Mouse (Mus musculus): ENCODE results near the gene Cyp2f2. TPM values are rescaled to one million over a fixed set of nuclear protein-coding genes. Genes with fewer than 3 reads are reported as not detected.
A peak's percentile ranks its signal among the peaks of the same experiment; 100 is the strongest.

Cyp2f2 gene
- polyA plus RNA-seq, 1 experiment, result 0.34 TPM

- WGBS, result 57% methylated on average over 8 of the region's 8 CpGs
- Histone ChIP-seq H3K27me3 (ENCODE audit: control insufficient read depth, insufficient read depth, low read length) (no peaks in the 10 kb centered on the region), H3K27ac (ENCODE audit: insufficient read depth, low read length) (no peak overlapping the region), H3K36me3 (ENCODE audit: control insufficient read depth, insufficient read depth, low read length) (no peaks in the 10 kb centered on the region), H3K4me1 (ENCODE audit: control insufficient read depth, insufficient read depth, insufficient read length) (no peaks in the 10 kb centered on the region), H3K4me3 (ENCODE audit: extremely low read depth, insufficient read depth, insufficient read length) (no peak overlapping the region)
- no peak for DNase-seq (ENCODE audit: low read depth in 1 of 2, low spot score in 2 of 2)
- TF ChIP-seq POLR2A (IDR thresholded peaks at IDR 0.05; ENCODE audit: low read depth, low read length), result no peak
Measured at GRCm38 (mm10) chr7:27136410-27136996, 16.8 kb downstream of the Cyp2f2 start.

DNA sequence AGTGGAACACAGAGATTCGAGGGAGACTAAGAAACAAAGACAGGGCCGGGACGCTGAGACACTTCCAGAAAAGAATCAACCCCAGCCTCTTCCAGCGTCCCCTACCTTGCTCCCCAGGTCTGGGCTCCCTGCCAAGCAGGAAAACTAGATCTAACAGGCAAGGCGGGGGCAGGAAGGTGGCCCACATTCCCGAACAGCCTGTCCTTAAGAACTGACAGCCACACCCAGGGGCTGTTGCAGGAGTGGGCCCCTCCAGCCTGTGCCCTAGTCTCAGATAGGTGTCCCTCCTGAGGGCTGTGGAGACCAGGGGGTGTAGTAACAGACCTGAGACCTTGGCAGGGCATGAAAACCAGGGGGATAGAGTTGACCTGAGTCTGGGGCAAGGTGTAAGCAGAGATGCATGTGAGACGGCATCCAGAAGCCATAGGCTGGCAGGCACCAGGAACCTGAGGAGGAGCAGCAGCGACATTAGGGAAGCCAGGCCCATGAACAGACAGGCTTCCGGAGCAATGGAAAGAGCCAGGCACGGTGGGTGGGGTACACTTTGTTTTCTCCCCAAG is 33.6 kb downstream of the Cyp2f2 start, which contains the start of gene Cyp2t4:
Gene Cyp2t4 (plus strand): TSS at position 510 of the 560 bp plus-strand sequence.
- H3K4me1 ChIP-seq (ENCODE audit: control insufficient read depth, insufficient read depth, insufficient read length), result no peaks in the 10 kb centered on the region
- H3K36me3 ChIP-seq (ENCODE audit: control insufficient read depth, insufficient read depth, low read length), result peaks cover 6% of the 10 kb centered on the region
- H3K27ac ChIP-seq (ENCODE audit: insufficient read depth, low read length), result no peak within 1 kb of the TSS
- TF ChIP-seq CTCF (IDR thresholded peaks at IDR 0.05; ENCODE audit: extremely low read depth, insufficient read depth, insufficient read length, insufficient replicate concordance), result no peak
- no peak for TF ChIP-seq POLR2A (IDR thresholded peaks at IDR 0.05; ENCODE audit: low read depth, low read length)
- H3K4me3 ChIP-seq (ENCODE audit: extremely low read depth, insufficient read depth, insufficient read length), result no peak within 1 kb of the TSS
- WGBS, result 68% methylated on average over 10 of the region's 10 CpGs
- H3K27me3 ChIP-seq (ENCODE audit: control insufficient read depth, insufficient read depth, low read length), result no peaks in the 10 kb centered on the region
- no peak for DNase-seq (ENCODE audit: low read depth in 1 of 2, low spot score in 2 of 2)

DNA sequence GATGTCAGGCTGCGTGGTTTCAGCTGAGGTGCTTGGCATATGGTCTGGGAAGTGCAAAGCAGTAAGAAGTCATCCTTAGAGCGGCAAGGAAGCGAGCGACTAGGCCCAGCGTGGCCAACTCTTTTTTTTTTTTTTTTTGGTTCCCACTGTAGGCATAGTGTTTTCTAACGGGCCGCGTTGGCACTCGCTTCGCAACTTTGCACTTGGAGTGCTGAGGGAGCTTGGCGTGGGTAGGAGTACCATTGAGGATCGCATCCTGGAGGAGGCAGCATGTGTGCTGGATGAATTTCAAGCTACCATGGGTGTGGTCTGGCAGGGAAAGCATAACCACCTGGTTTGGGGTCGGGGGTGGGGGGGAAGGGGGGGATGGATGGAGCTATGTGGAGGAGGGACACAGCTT is 36.3 kb downstream of the Cyp2f2 start:
- TF ChIP-seq CTCF (IDR thresholded peaks at IDR 0.05; ENCODE audit: extremely low read depth, insufficient read depth, insufficient read length, insufficient replicate concordance) (no peak), POLR2A (IDR thresholded peaks at IDR 0.05; ENCODE audit: low read depth, low read length) (no peak)
- Histone ChIP-seq H3K4me1 (ENCODE audit: control insufficient read depth, insufficient read depth, insufficient read length) (peaks cover 5% of the 10 kb centered on the region; the same call in 1 of the 2 replicates), H3K27ac (ENCODE audit: insufficient read depth, low read length) (no peak overlapping the region), H3K4me3 (ENCODE audit: extremely low read depth, insufficient read depth, insufficient read length) (no peak overlapping the region), H3K36me3 (ENCODE audit: control insufficient read depth, insufficient read depth, low read length) (peaks cover 16% of the 10 kb centered on the region), H3K27me3 (ENCODE audit: control insufficient read depth, insufficient read depth, low read length) (no peaks in the 10 kb centered on the region)
- WGBS, result 89% methylated on average over 13 of the region's 13 CpGs
- no peak for DNase-seq (ENCODE audit: low read depth in 1 of 2, low spot score in 2 of 2)

GRCm38 (mm10) chr7:27158171-27158570 is 38.5 kb downstream of the Cyp2f2 start:
- TF ChIP-seq POLR2A (IDR thresholded peaks at IDR 0.05; ENCODE audit: low read depth, low read length), result no peak
- TF ChIP-seq CTCF (IDR thresholded peaks at IDR 0.05; ENCODE audit: extremely low read depth, insufficient read depth, insufficient read length, insufficient replicate concordance), result no peak
- Histone ChIP-seq H3K36me3 (ENCODE audit: control insufficient read depth, insufficient read depth, low read length) (peaks cover 18% of the 10 kb centered on the region), H3K4me3 (ENCODE audit: extremely low read depth, insufficient read depth, insufficient read length) (no peak overlapping the region), H3K27me3 (ENCODE audit: control insufficient read depth, insufficient read depth, low read length) (no peaks in the 10 kb centered on the region), H3K4me1 (ENCODE audit: control insufficient read depth, insufficient read depth, insufficient read length) (peaks cover 5% of the 10 kb centered on the region; the same call in 1 of the 2 replicates), H3K27ac (ENCODE audit: insufficient read depth, low read length) (no peak overlapping the region)
- WGBS, result 94% methylated on average over 9 of the region's 9 CpGs
- no peak for DNase-seq (ENCODE audit: low read depth in 1 of 2, low spot score in 2 of 2)

- H3K27me3 ChIP-seq (ENCODE audit: control insufficient read depth, insufficient read depth, low read length), result no peaks in the 10 kb centered on the region
- H3K36me3 ChIP-seq (ENCODE audit: control insufficient read depth, insufficient read depth, low read length), result peaks cover 18% of the 10 kb centered on the region
- no peak overlapping the region for H3K4me3 ChIP-seq (ENCODE audit: extremely low read depth, insufficient read depth, insufficient read length)
- H3K4me1 ChIP-seq (ENCODE audit: control insufficient read depth, insufficient read depth, insufficient read length), result peaks cover 11% of the 10 kb centered on the region; the same call in 1 of the 2 replicates
- H3K27ac ChIP-seq (ENCODE audit: insufficient read depth, low read length), result no peak overlapping the region
- 96% methylated on average over 6 of the region's 6 CpGs for WGBS
- no peak for DNase-seq (ENCODE audit: low read depth in 1 of 2, low spot score in 2 of 2)
- no peak for TF ChIP-seq POLR2A (IDR thresholded peaks at IDR 0.05; ENCODE audit: low read depth, low read length)
- no peak for TF ChIP-seq CTCF (IDR thresholded peaks at IDR 0.05; ENCODE audit: extremely low read depth, insufficient read depth, insufficient read length, insufficient replicate concordance)
Measured at GRCm38 (mm10) chr7:27159256-27159655, 39.5 kb downstream of the Cyp2f2 start.

DNA sequence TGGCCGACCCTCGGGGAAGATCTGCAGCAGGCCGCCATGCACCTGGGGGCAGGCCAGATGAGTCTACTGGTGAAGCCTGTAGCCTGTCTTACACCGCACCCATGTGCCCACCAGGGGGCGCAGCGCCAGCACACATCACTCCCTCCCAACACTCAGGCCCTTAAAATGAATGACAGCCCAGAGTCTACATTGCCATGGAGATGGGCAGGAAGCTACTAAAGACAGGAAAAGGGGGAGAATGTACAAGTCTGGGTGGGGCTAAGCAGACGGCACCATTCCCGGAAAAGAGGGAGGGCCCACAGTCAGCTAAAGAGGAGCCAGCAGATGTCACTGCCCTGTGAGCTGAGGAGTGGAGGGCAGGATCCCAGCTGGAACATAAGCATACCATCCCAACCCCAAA is 40.2 kb downstream of the Cyp2f2 start:
- no peaks in the 10 kb centered on the region for H3K27me3 ChIP-seq (ENCODE audit: control insufficient read depth, insufficient read depth, low read length)
- peak; percentile 68 to 83 for DNase-seq (ENCODE audit: low read depth in 1 of 2, low spot score in 2 of 2)
- peaks cover 22% of the 10 kb centered on the region for H3K36me3 ChIP-seq (ENCODE audit: control insufficient read depth, insufficient read depth, low read length)
- TF ChIP-seq CTCF (IDR thresholded peaks at IDR 0.05; ENCODE audit: extremely low read depth, insufficient read depth, insufficient read length, insufficient replicate concordance) (peak; percentile 98), POLR2A (IDR thresholded peaks at IDR 0.05; ENCODE audit: low read depth, low read length) (no peak)
- H3K4me1 ChIP-seq (ENCODE audit: control insufficient read depth, insufficient read depth, insufficient read length), result peaks cover 17% of the 10 kb centered on the region
- WGBS, result 15% methylated on average over 8 of the region's 8 CpGs
- no peak overlapping the region for H3K4me3 ChIP-seq (ENCODE audit: extremely low read depth, insufficient read depth, insufficient read length)
- 0 out of 2 replicates have a peak overlapping the region, but pooled peaks have one; percentile 27 for H3K27ac ChIP-seq (ENCODE audit: insufficient read depth, low read length)

DNA sequence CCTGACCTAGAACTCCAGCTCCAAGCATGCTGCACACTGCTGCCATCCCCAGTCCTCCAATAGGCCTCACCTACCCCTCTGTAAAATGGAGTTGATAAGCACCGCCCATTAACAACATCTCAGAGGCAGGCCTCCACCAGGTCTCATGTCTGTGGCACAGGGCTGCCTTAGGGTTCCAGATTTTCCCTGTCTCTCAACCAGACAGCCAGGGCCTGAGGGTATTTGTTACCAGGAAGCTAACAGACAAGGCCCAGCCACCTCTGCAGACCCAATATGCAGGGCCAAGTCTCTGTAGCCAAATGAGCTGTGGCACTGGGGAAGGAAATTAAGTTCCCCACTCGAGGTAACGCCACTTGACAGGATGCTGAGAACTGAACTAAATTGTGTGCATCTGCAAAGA is 41.2 kb downstream of the Cyp2f2 start:
- peaks cover 23% of the 10 kb centered on the region for H3K36me3 ChIP-seq (ENCODE audit: control insufficient read depth, insufficient read depth, low read length)
- peaks cover 24% of the 10 kb centered on the region for H3K4me1 ChIP-seq (ENCODE audit: control insufficient read depth, insufficient read depth, insufficient read length)
- no peak for DNase-seq (ENCODE audit: low read depth in 1 of 2, low spot score in 2 of 2)
- H3K27me3 ChIP-seq (ENCODE audit: control insufficient read depth, insufficient read depth, low read length), result no peaks in the 10 kb centered on the region
- H3K4me3 ChIP-seq (ENCODE audit: extremely low read depth, insufficient read depth, insufficient read length), result no peak overlapping the region
- TF ChIP-seq CTCF (IDR thresholded peaks at IDR 0.05; ENCODE audit: extremely low read depth, insufficient read depth, insufficient read length, insufficient replicate concordance) (no peak), POLR2A (IDR thresholded peaks at IDR 0.05; ENCODE audit: low read depth, low read length) (no peak)
- no peak overlapping the region for H3K27ac ChIP-seq (ENCODE audit: insufficient read depth, low read length)
- 53% methylated on average over 3 of the region's 3 CpGs for WGBS
